Mouse (Mus musculus) heart, embryonic 13.5 days (tissue): ENCODE measurements around the gene Bckdha. TPM values are rescaled to one million over a fixed set of nuclear protein-coding genes. Genes with fewer than 3 reads are reported as not detected.

Experiments
- ATAC-seq: fragments of 200-750 bp; cut with Nextera tagmentation; 2 replicates; pipeline ENCODE4 v1.8.0; 2017; ENCODE audit warnings: moderate TSS enrichment; ENCODE audit not compliant: insufficient number of reproducible peaks, low FRiP score, low TSS enrichment; ENCODE audit errors: extremely low read depth
- H3K27ac ChIP-seq: fragments of 300-500 bp; sonication (generic); replicated peaks from 2 replicates; pipeline ENCODE4 v1.5.1; 2015; ENCODE audit warnings: moderate library complexity, mild to moderate bottlenecking, inconsistent platforms
- H3K27me3 ChIP-seq: fragments of 300-500 bp; sonication (generic); replicated peaks from 2 replicates; pipeline ENCODE4 v1.6.1; 2015; ENCODE audit warnings: mild to moderate bottlenecking, inconsistent platforms
- H3K36me3 ChIP-seq: fragments of 300-500 bp; sonication (generic); 2 replicates; pipeline ENCODE4 v1.6.1; 2015; ENCODE audit warnings: mild to moderate bottlenecking, inconsistent platforms
- H3K4me1 ChIP-seq: fragments of 300-500 bp; sonication (generic); 2 replicates; pipeline ENCODE4 v1.6.1; 2015; ENCODE audit warnings: inconsistent platforms
- H3K4me2 ChIP-seq: fragments of 300-500 bp; sonication (generic); 2 replicates; pipeline ENCODE4 v1.6.1; 2015; ENCODE audit warnings: inconsistent platforms, mild to moderate bottlenecking, moderate library complexity
- H3K4me3 ChIP-seq: fragments of 300-500 bp; sonication (generic); 2 replicates; pipeline ENCODE4 v1.5.1; 2015; ENCODE audit warnings: moderate library complexity, mild to moderate bottlenecking, inconsistent platforms
- H3K9ac ChIP-seq: fragments of 300-500 bp; sonication (generic); 2 replicates; pipeline ENCODE4 v1.6.1; 2015; ENCODE audit warnings: inconsistent platforms, mild to moderate bottlenecking, moderate library complexity
- H3K9me3 ChIP-seq: fragments of 300-500 bp; sonication (generic); 2 replicates; pipeline ENCODE4 v1.6.1; 2016; ENCODE audit warnings: inconsistent platforms
- WGBS: fragments of 180-500 bp; shearing (Covaris S2); methylation state at CpG from one replicate; pipeline ENCODE4 v1.1.7; 2015; ENCODE audit warnings: mixed read lengths; 5-methylcytosine and 5-hydroxymethylcytosine counted together
- polyA plus RNA-seq: library from polyadenylated mRNA; unstranded; fragments of >200 nt; fragmentation: Nextera tagmentation; extraction: Ambion mirVana; gene quantifications from 2 replicates; pipeline ENCODE4 v1.2.1, GENCODE M21; 2015

Gene Bckdha
- polyA plus RNA-seq, 1 experiment from 2014 or later: 56.9 TPM

- peaks cover 31% of the 10 kb centered on the region for H3K36me3 ChIP-seq
- H3K4me3 ChIP-seq: no peak overlapping the region
- H3K27ac ChIP-seq: no peak overlapping the region
- ATAC-seq: no peak
- no peak overlapping the region for H3K9ac ChIP-seq
- WGBS: 87% methylated on average over 4 of the region's 4 CpGs
- H3K4me2 ChIP-seq: no peak overlapping the region
- peaks cover 22% of the 10 kb centered on the region for H3K4me1 ChIP-seq
- no peaks in the 10 kb centered on the region for H3K9me3 ChIP-seq
- no peaks in the 10 kb centered on the region for H3K27me3 ChIP-seq
Observed at GRCm38 (mm10) chr7:25639754-25640153, 19.0 kb downstream of the Bckdha start.

- Histone ChIP-seq H3K4me3 (no peak overlapping the region), H3K4me2 (no peak overlapping the region), H3K4me1 (peaks cover 15% of the 10 kb centered on the region), H3K9ac (no peak overlapping the region), H3K27ac (no peak overlapping the region), H3K27me3 (no peaks in the 10 kb centered on the region), H3K36me3 (peaks cover 46% of the 10 kb centered on the region), H3K9me3 (no peaks in the 10 kb centered on the region)
- 72% methylated on average over 5 of the region's 5 CpGs for WGBS
- ATAC-seq: no peak
Observed at GRCm38 (mm10) chr7:25637099-25637498, 21.7 kb downstream of the Bckdha start.

GRCm38 (mm10) chr7:25636373-25636772, 22.4 kb downstream of the Bckdha start:
- no peaks in the 10 kb centered on the region for H3K9me3 ChIP-seq
- H3K4me3 ChIP-seq: no peak overlapping the region
- H3K9ac ChIP-seq: no peak overlapping the region; the same call in 1 of the 2 replicates
- H3K27ac ChIP-seq: no peak overlapping the region
- H3K36me3 ChIP-seq: peaks cover 51% of the 10 kb centered on the region
- no peak overlapping the region for H3K4me2 ChIP-seq
- peaks cover 15% of the 10 kb centered on the region for H3K4me1 ChIP-seq
- no peak for ATAC-seq
- H3K27me3 ChIP-seq: no peaks in the 10 kb centered on the region
- WGBS: 14% methylated on average over 3 of the region's 3 CpGs

- WGBS: 79% methylated on average over 5 of the region's 5 CpGs
- no peak for ATAC-seq
- Histone ChIP-seq H3K27me3 (0 out of 2 replicates have a peak, but pooled peaks cover 8% of the 10 kb centered on the region), H3K4me3 (no peak overlapping the region), H3K36me3 (peaks cover 59% of the 10 kb centered on the region), H3K4me1 (peaks cover 22% of the 10 kb centered on the region), H3K9ac (no peak overlapping the region), H3K27ac (no peak overlapping the region), H3K9me3 (no peaks in the 10 kb centered on the region), H3K4me2 (no peak overlapping the region)
Observed at GRCm38 (mm10) chr7:25632679-25633078, 26.1 kb downstream of the Bckdha start.

- Histone ChIP-seq H3K9me3 (no peaks in the 10 kb centered on the region), H3K27ac (no peak overlapping the region), H3K36me3 (peaks cover 65% of the 10 kb centered on the region), H3K4me1 (peaks cover 55% of the 10 kb centered on the region), H3K4me3 (peak overlapping the region; percentile 55), H3K9ac (peak overlapping the region; percentile 81), H3K4me2 (peak overlapping the region; percentile 81), H3K27me3 (0 out of 2 replicates have a peak, but pooled peaks cover 8% of the 10 kb centered on the region)
- ATAC-seq: no peak
- 35% methylated on average over 8 of the region's 8 CpGs for WGBS
Observed at GRCm38 (mm10) chr7:25628323-25628620, 30.5 kb downstream of the Bckdha start.

GRCm38 (mm10) chr7:25627431-25628322, 31.1 kb downstream of the Bckdha start:
- 12% methylated on average over 38 of the region's 38 CpGs for WGBS
- peak overlapping the region; percentile 81 for H3K9ac ChIP-seq
- H3K36me3 ChIP-seq: peaks cover 64% of the 10 kb centered on the region

GRCm38 (mm10) chr7:25626509-25627430, 32.0 kb downstream of the Bckdha start, which contains the start of gene B3gnt8:
Gene B3gnt8, plus strand, starts transcription at chr7:25626654.
- peak within 1 kb of the TSS; percentile 81 for H3K4me2 ChIP-seq
- H3K4me3 ChIP-seq: peak within 1 kb of the TSS; percentile 55
- H3K27ac ChIP-seq: peak within 1 kb of the TSS; percentile 80
- no peaks in the 10 kb centered on the region for H3K9me3 ChIP-seq
- ATAC-seq: no peak; the same call in 1 of the 2 replicates
- H3K27me3 ChIP-seq: 0 out of 2 replicates have a peak, but pooled peaks cover 8% of the 10 kb centered on the region
- peaks cover 55% of the 10 kb centered on the region for H3K4me1 ChIP-seq
- WGBS: 10% methylated on average over 29 of the region's 29 CpGs
- H3K9ac ChIP-seq: peak within 1 kb of the TSS; percentile 81
- peaks cover 64% of the 10 kb centered on the region for H3K36me3 ChIP-seq

More at GRCm38 (mm10) chr7:25627431-25628322, 31.1 kb downstream of the Bckdha start:
- Histone ChIP-seq H3K4me2 (peak overlapping the region; percentile 81), H3K9me3 (no peaks in the 10 kb centered on the region), H3K27me3 (0 out of 2 replicates have a peak, but pooled peaks cover 8% of the 10 kb centered on the region), H3K4me1 (peaks cover 55% of the 10 kb centered on the region), H3K27ac (peak overlapping the region; percentile 80), H3K4me3 (peak overlapping the region; percentile 55)
- ATAC-seq: peak; percentile 52; the same call in 1 of the 2 replicates

GRCm38 (mm10) chr7:25625594-25626250, 33.1 kb downstream of the Bckdha start:
- H3K9ac ChIP-seq: no peak overlapping the region
- H3K4me3 ChIP-seq: no peak overlapping the region
- ATAC-seq: no peak
- WGBS: 74% methylated on average over 10 of the region's 10 CpGs
- H3K4me2 ChIP-seq: no peak overlapping the region
- H3K9me3 ChIP-seq: no peaks in the 10 kb centered on the region
- H3K27ac ChIP-seq: peak overlapping the region; percentile 80
- peaks cover 64% of the 10 kb centered on the region for H3K36me3 ChIP-seq
- H3K27me3 ChIP-seq: 0 out of 2 replicates have a peak, but pooled peaks cover 8% of the 10 kb centered on the region
- peaks cover 55% of the 10 kb centered on the region for H3K4me1 ChIP-seq

GRCm38 (mm10) chr7:25624851-25625250, 33.9 kb downstream of the Bckdha start:
- peaks cover 58% of the 10 kb centered on the region for H3K4me1 ChIP-seq
- H3K4me2 ChIP-seq: no peak overlapping the region
- peak overlapping the region; percentile 61 for H3K27ac ChIP-seq
- H3K4me3 ChIP-seq: no peak overlapping the region
- 44% methylated on average over 5 of the region's 5 CpGs for WGBS
- H3K9ac ChIP-seq: no peak overlapping the region
- H3K9me3 ChIP-seq: no peaks in the 10 kb centered on the region
- 0 out of 2 replicates have a peak, but pooled peaks cover 8% of the 10 kb centered on the region for H3K27me3 ChIP-seq
- ATAC-seq: no peak
- H3K36me3 ChIP-seq: peaks cover 56% of the 10 kb centered on the region

GRCm38 (mm10) chr7:25623857-25624370, 34.9 kb downstream of the Bckdha start:
- Histone ChIP-seq H3K4me1 (peaks cover 60% of the 10 kb centered on the region), H3K9ac (no peak overlapping the region), H3K4me3 (no peak overlapping the region), H3K27ac (peak overlapping the region; percentile 61; the same call in 1 of the 2 replicates), H3K4me2 (no peak overlapping the region), H3K27me3 (0 out of 2 replicates have a peak, but pooled peaks cover 7% of the 10 kb centered on the region), H3K36me3 (peaks cover 50% of the 10 kb centered on the region), H3K9me3 (no peaks in the 10 kb centered on the region)
- WGBS: 76% methylated on average over 11 of the region's 11 CpGs
- no peak for ATAC-seq
